Mouse (Mus musculus) ES-CJ7 (cell line): ENCODE results near the gene Sh3gl1.
A peak's percentile ranks its signal among the peaks of the same experiment; 100 is the strongest.

Source experiments
- DNase-seq: peaks from one replicate; pipeline ENCODE4 v3.0.0; 2011; ENCODE audit warnings: low read depth, low spot score

Gene Sh3gl1

DNA sequence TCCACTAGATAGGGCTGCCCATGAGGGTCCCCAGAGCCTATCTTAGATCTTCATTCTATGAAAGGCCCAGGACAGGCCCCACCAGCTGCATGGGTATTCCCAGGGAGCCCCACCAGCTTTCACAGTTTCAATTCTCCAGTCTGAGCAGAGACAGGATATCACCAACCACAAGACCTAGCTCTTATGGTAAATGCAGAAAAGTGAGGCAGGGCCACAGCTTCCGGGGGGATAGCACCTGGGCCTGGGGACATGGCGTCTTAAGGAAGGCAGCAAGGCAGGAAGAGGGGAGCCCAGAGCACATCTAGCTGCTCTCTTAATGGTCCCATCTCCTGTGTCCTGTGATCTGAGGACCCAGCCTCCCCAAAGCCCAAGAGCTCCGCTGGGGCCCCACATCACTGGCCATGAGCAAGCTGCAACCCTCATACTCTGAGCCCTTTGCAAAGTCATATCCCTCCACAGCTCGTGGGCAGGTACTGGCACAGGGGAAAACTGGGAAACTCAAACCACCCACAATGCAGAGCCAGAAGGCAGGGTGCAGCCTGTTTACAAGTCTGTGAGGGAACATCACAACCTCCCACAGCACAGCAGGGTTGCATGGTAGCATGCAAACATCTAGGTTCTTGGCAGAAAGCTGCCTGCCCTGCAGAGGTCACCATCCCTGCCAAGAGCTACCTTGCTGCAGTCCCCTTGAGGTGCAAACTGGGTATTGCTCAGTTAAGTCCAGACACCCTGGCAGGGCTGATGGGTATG, 15.1 kb downstream of the Sh3gl1 start:
- no peak for DNase-seq

DNA sequence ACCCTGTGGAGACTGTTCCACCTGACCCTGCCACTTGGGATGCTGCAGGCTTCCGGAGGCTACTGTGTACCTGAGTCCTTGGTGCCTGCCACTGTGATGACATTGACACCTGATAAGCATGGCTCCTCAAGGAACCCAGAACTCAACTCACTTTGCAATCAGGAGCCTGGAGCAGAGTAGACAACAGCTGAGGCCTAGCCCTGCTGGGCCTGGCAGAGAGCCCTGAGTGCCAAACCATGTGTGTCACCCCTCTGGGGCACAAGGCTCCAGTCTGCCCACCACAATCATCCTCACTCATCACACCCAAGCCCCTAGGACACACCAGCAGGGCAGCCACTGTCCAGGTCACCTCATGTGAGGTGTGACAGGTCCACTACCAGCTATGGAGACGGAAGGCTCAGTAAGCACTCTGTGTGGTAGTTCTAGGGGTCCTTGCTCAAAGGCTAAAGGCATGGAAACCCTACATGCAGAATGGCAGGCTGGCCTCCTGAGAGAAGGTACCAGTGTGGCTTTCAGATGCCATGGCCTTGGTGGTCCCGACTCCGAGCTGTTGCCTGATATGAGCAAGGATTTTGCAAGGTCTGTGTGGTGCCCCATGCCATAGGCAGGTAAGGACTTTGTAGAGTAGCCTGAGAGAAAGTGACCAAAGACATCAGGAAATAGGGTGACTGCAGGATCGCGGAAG, 15.9 kb downstream of the Sh3gl1 start:
- DNase-seq, result no peak

DNA sequence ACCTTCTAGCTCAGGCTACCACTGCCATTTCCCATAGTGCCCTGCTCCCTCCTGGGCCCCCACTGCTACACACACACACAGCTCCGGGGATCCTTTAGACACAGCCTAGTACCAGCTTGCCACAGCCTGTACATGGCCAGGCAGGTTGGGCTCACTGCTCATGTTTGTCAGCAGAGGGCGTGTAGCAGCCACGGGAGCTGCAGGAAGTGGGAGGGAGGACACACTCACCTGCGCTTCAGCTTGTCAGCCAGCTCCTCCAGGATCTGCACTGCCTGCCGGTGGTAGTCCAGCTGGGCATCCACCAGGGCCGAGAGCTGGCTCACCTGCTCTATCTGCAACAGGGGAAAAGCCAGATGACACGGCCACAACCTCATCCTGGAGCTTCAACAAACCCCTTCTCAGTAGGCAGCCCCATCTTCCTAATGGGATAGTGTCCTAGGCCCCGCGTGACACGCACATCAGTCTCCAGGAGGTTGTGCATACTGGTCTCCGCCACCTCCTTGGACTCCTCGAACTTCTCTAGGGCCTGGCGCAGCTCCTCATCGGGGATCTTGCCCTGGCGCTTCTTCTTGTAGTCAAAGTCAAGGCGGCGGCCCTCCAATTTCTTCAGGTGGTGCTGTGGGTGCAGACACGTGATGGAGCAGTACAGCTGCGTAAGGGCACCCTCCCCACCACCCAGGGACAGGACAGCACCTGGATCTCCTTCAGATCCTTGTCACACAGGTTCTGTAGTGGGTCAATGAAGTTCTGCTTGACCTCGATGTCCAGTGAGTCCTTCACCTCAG, 17.9 kb downstream of the Sh3gl1 start:
- DNase-seq, result peak; percentile 79

DNA sequence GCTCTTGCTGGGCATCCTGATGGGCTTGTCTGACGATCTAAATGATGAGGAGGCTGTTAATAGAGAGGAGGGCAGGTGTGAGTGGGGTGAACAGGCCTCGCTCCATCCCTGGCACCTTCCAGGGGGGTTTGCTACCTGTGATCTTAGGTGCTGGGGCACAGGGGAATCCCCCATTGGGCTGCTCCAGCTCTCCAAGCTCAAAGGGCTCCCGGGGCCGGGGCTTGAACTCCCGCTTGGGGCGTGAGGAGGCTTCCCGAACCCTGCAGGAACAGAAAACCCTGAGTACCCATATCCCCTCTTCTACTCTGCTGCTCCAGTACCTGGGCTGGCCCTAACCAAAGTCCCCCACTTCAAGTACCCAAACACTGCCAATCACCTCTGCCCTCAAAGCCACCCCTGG, 18.6 kb downstream of the Sh3gl1 start:
- no peak for DNase-seq

DNA sequence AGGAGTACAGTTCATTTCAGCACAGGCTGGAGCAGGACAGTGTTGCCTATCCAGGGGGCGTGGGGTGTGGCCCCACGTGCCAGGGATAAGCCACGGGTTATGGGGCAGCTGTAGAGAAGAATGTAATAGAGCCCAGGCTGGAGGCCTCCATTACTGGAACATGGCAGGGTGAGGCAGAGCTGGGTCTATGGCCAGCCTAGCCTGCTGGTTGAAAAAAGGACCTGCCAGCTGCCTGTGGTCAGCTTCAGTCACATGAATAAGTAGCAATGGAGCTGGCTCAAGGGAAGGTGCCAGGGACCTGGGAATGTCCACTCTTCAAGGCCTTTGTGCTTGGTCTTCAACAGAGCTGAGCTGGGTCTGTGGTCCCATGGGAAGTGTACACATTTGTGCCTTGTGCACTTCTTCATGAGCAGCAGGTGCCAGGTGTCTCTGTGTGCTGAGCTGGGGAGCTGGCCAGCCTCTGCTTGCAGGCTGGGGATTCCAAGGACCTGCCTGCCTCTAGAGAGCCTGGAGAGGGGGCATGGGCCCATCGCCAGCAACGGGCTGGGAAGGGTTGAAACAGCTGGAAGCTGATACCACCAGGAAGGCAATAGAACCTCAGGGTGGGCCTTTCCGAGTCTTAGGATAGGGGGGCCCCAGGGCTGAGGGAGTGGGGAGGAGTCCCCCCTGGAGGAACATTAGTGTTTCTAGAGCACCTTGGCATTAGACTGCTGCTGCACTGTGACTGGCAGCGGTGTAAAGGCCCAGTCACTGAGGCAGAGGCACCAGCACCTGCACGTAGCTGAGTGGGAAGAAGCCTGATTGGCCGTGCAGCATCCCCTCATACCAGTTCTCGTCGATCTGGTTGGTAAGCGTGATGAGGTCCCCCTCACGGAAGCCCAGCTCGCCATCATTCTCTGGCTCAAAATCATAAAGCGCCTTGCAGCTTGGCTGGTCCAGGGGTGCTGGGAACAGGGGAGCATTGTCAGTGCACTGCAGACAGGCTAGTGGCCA, 19.3 kb downstream of the Sh3gl1 start:
- no peak for DNase-seq

DNA sequence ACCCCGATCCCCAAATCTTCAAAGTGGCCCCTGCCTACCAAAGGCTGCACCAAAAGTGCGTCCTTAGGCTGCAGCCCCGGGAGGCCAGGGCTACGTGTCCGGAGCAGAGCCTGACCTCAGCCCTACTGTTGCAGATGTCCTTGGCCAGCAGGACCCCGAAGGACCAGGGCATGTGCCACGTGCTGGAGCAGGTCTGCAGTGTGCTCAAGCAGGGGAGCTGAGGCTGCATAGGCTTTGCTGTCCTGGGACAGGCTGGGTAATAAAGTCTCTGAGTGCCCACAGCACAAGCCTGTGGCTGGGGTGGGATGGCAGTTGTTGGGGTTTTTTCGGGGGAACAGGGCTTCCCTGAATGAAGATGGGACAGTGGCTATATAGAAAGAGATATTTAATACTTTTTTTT, 20.1 kb downstream of the Sh3gl1 start:
- DNase-seq, result no peak

- DNase-seq, result no peak
Measured at GRCm38 (mm10) chr17:56015293-56015692, 21.1 kb downstream of the Sh3gl1 start.

- no peak for DNase-seq
Measured at GRCm38 (mm10) chr17:56011441-56011840, 25.0 kb downstream of the Sh3gl1 start.

GRCm38 (mm10) chr17:56010681-56011080, 25.8 kb downstream of the Sh3gl1 start:
- DNase-seq, result peak; percentile 75

DNA sequence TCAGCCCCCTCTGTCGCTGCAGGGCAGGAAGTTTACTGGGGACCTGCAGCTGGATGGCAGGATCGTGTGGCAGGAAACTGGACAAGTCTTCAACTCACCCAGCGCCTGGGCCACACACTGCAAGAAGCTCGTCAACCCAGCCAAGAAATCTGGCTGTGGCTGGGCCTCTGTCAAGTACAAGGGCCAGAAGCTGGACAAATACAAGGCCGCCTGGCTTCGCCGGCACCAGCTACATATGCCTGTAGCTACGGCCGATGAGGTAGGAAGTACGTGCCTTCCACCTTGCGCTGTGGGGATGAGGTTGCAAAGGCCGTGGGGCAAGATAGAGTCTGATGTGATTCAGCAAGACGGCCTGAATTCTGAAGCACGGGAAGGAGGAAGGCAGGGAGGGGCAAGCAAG, 26.2 kb downstream of the Sh3gl1 start:
- no peak for DNase-seq

DNA sequence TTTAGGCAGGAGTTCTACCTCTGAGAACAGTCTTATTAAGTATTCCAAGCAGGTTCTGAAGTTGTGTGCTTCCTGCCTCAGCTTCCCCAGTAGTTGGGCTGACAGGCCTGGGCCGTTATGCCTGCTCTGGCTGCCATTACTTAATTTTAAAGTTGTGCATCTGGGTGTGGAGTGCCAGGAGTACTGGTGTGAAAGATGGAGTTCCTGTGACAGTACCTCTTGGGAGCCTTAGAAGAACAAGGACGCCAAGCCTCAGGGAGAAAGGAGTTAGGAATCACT, 26.5 kb downstream of the Sh3gl1 start:
- DNase-seq, result no peak

DNA sequence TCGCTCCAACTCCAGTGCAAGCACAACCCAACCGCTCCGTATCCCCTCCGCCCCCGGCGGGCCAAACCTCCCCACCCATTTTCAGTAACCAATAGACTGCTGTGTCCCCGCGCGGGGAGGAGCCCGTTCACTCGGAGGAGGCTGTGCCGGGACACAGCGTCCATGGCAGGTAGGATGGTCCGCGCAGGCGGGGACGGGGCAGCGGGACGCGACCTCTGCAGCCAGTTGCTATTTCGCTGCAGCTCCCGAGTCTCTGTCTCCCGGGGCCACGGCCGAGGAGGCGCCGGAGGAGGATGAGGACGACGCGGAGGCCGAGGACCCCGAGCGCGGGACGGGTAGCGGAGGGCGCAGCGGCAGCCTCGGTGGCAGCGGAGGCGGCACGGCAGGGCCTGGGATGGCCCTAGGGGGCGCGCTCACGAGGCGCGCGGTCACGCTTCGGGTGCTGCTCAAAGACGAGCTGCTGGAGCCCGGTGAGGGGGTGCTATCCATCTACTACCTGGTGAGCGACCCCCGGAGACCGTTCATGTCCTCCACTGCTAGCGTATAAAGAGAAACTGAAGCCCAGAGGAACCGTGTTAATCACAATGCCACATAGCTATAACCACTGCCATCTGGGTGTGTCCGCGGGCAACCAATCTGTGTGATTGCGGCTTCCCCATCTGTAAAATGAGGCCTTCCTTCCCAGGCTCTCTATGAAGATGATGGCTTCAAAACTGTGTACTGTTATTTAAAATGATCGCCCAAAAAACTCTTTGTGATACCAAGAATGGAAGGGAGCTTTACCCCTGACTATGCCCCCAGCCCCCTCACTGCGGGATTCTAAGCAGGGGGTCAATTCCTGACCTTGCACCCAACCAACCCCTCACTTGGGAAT, 27.1 kb downstream of the Sh3gl1 start:
- DNase-seq, result peak; percentile 88

- peak; percentile 98 for DNase-seq
Measured at GRCm38 (mm10) chr17:56008356-56009087, 27.9 kb downstream of the Sh3gl1 start.

GRCm38 (mm10) chr17:56007444-56008355, 28.7 kb downstream of the Sh3gl1 start:
- DNase-seq, result peak; percentile 53

DNA sequence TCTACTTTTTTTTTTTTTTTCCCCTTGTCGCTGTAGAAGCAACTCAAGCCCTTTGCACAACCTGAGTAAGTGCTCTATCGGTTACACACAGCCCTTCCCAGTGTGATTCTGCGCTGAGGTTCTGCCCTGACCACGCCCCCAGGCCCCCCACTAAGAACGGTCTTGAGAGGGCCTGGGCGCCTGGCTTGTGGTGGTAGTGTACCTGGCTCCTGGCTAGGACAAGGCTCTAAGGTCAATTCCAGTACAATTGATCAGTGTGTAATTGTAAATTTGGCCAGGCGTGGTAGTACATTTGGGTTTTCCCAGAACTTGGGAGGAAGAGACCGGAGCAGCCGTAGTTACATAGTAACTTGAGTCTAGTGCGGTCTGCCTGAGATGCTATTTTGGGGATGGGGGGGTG, 29.5 kb downstream of the Sh3gl1 start:
- DNase-seq, result peak; percentile 83

DNA sequence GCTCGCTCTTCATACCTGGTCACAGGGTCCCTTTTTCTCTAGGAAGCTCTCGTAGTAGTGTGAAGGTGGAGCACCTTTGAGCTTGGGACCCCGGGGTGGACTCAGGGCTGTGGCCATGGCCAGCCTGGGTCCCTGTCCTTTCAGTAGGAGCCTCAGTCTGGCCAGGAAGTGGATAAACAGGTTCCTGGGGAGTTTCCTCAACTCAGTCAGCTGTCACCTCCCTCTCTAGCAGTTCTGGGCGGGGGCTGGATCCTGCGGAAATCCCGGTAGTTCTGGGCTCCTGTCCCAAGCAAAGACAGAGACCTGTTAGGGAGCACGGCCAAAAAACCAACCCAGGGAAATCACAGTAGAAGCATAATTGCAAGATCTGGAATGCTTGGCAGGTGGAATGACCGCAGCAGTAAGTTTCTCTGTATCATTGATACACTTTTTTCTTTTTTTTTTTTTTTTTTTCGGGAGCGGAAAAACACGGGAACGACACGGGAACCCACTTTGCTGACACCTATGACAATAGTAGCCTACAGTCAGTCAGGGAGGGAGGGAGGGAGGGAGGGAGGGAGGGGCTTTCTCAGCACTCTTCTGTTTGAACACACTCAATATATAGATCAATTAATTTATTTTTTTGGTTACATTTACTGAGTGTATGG, 30.9 kb downstream of the Sh3gl1 start, which contains the start of the genes Stap2 and Mpnd:
Gene Stap2, minus strand, starts transcription at position 170 of the 647 bp plus-strand sequence.
Gene Mpnd, plus strand, starts transcription at position 297 of the 647 bp plus-strand sequence.
- peak; percentile 56 for DNase-seq

- DNase-seq, result no peak
Measured at GRCm38 (mm10) chr17:56003000-56003399, 33.4 kb downstream of the Sh3gl1 start.
